Mouse (Mus musculus): ENCODE data around the gene Ace. TPM values are rescaled to one million over a fixed set of nuclear protein-coding genes. Genes with fewer than 3 reads are reported as not detected.

The Ace gene
- polyA plus RNA-seq, 1 experiment from 2014 or later: 2.1 TPM

- no peaks in the 10 kb centered on the region for H3K4me1 ChIP-seq (replicated peaks; ENCODE audit: control insufficient read depth, insufficient read depth)
- ATAC-seq (ENCODE audit: low FRiP score, low TSS enrichment) (no peak), DNase-seq (ENCODE audit: low spot score) (no peak)
- no peaks in the 10 kb centered on the region for H3K9me3 ChIP-seq (ENCODE audit: control insufficient read depth, low read length)
- H3K4me3 ChIP-seq (ENCODE audit: low read depth, low read length): no peak overlapping the region
- H3K9ac ChIP-seq (ENCODE audit: low read length): no peak overlapping the region
- H3K36me3 ChIP-seq (ENCODE audit: control insufficient read depth, insufficient read depth, low read length): no peaks in the 10 kb centered on the region
- H3K27me3 ChIP-seq (ENCODE audit: control insufficient read depth, insufficient read depth, low read length): no peaks in the 10 kb centered on the region
- WGBS: 19% methylated on average over 17 of the region's 17 CpGs
- H3K4me2 ChIP-seq (replicated peaks; ENCODE audit: low read depth): no peak overlapping the region
- TF ChIP-seq CTCF (IDR thresholded peaks at IDR 0.05; ENCODE audit: low read depth) (no peak), EP300 (optimal IDR thresholded peaks at IDR 0.05) (no peak)
- no peak overlapping the region for H3K27ac ChIP-seq (replicated peaks)
Observed at GRCm38 (mm10) chr11:105959355-105959754, 8.4 kb upstream of the Ace start.

- peak; percentile 39 for TF ChIP-seq CTCF (IDR thresholded peaks at IDR 0.05; ENCODE audit: low read depth)
- TF ChIP-seq EP300 (optimal IDR thresholded peaks at IDR 0.05): no peak
- H3K27ac ChIP-seq (replicated peaks): no peak overlapping the region
- H3K9me3 ChIP-seq (ENCODE audit: control insufficient read depth, low read length): no peaks in the 10 kb centered on the region
- no peak for ATAC-seq (ENCODE audit: low FRiP score, low TSS enrichment)
- H3K4me3 ChIP-seq (ENCODE audit: low read depth, low read length): no peak overlapping the region
- DNase-seq (ENCODE audit: low spot score): no peak
- H3K4me1 ChIP-seq (replicated peaks; ENCODE audit: control insufficient read depth, insufficient read depth): no peaks in the 10 kb centered on the region
- H3K4me2 ChIP-seq (replicated peaks; ENCODE audit: low read depth): no peak overlapping the region
- WGBS: 64% methylated on average over 5 of the region's 5 CpGs
- peaks cover 5% of the 10 kb centered on the region; the same call in 1 of the 2 replicates for H3K27me3 ChIP-seq (ENCODE audit: control insufficient read depth, insufficient read depth, low read length)
- no peaks in the 10 kb centered on the region for H3K36me3 ChIP-seq (ENCODE audit: control insufficient read depth, insufficient read depth, low read length)
- no peak overlapping the region for H3K9ac ChIP-seq (ENCODE audit: low read length)
Observed at GRCm38 (mm10) chr11:105964691-105965090, 3.1 kb upstream of the Ace start.

GRCm38 (mm10) chr11:105966288-105966687 is 1.5 kb upstream of the Ace start:
- Histone ChIP-seq H3K9me3 (ENCODE audit: control insufficient read depth, low read length) (no peaks in the 10 kb centered on the region), H3K9ac (ENCODE audit: low read length) (no peak overlapping the region), H3K4me1 (replicated peaks; ENCODE audit: control insufficient read depth, insufficient read depth) (no peaks in the 10 kb centered on the region), H3K36me3 (ENCODE audit: control insufficient read depth, insufficient read depth, low read length) (no peaks in the 10 kb centered on the region), H3K4me2 (replicated peaks; ENCODE audit: low read depth) (no peak overlapping the region), H3K4me3 (ENCODE audit: low read depth, low read length) (no peak overlapping the region), H3K27me3 (ENCODE audit: control insufficient read depth, insufficient read depth, low read length) (peaks cover 5% of the 10 kb centered on the region; the same call in 1 of the 2 replicates), H3K27ac (replicated peaks) (no peak overlapping the region)
- ATAC-seq (ENCODE audit: low FRiP score, low TSS enrichment) (no peak), DNase-seq (ENCODE audit: low spot score) (no peak)
- TF ChIP-seq CTCF (IDR thresholded peaks at IDR 0.05; ENCODE audit: low read depth): no peak
- no peak for TF ChIP-seq EP300 (optimal IDR thresholded peaks at IDR 0.05)
- WGBS: 76% methylated on average over 4 of the region's 4 CpGs

GRCm38 (mm10) chr11:105968948-105969347 is 1.2 kb downstream of the Ace start:
- ATAC-seq (ENCODE audit: low FRiP score, low TSS enrichment) (no peak), DNase-seq (ENCODE audit: low spot score) (no peak)
- H3K4me2 ChIP-seq (replicated peaks; ENCODE audit: low read depth): no peak overlapping the region
- no peaks in the 10 kb centered on the region for H3K4me1 ChIP-seq (replicated peaks; ENCODE audit: control insufficient read depth, insufficient read depth)
- H3K9ac ChIP-seq (ENCODE audit: low read length): no peak overlapping the region
- H3K27me3 ChIP-seq (ENCODE audit: control insufficient read depth, insufficient read depth, low read length): peaks cover 5% of the 10 kb centered on the region; the same call in 1 of the 2 replicates
- TF ChIP-seq CTCF (IDR thresholded peaks at IDR 0.05; ENCODE audit: low read depth) (no peak), EP300 (optimal IDR thresholded peaks at IDR 0.05) (no peak)
- H3K36me3 ChIP-seq (ENCODE audit: control insufficient read depth, insufficient read depth, low read length): no peaks in the 10 kb centered on the region
- no peak overlapping the region for H3K27ac ChIP-seq (replicated peaks)
- H3K9me3 ChIP-seq (ENCODE audit: control insufficient read depth, low read length): no peaks in the 10 kb centered on the region
- H3K4me3 ChIP-seq (ENCODE audit: low read depth, low read length): no peak overlapping the region
- 54% methylated on average over 10 of the region's 10 CpGs for WGBS

- H3K4me3 ChIP-seq (ENCODE audit: low read depth, low read length): no peak overlapping the region
- TF ChIP-seq CTCF (IDR thresholded peaks at IDR 0.05; ENCODE audit: low read depth): peak; percentile 82
- no peak for TF ChIP-seq EP300 (optimal IDR thresholded peaks at IDR 0.05)
- peaks cover 5% of the 10 kb centered on the region; the same call in 1 of the 2 replicates for H3K27me3 ChIP-seq (ENCODE audit: control insufficient read depth, insufficient read depth, low read length)
- H3K36me3 ChIP-seq (ENCODE audit: control insufficient read depth, insufficient read depth, low read length): no peaks in the 10 kb centered on the region
- no peak overlapping the region for H3K27ac ChIP-seq (replicated peaks)
- WGBS: 52% methylated on average over 1 of the region's 1 CpGs
- ATAC-seq (ENCODE audit: low FRiP score, low TSS enrichment): peak; percentile 66
- no peak overlapping the region for H3K4me2 ChIP-seq (replicated peaks; ENCODE audit: low read depth)
- DNase-seq (ENCODE audit: low spot score): peak; percentile 76
- no peaks in the 10 kb centered on the region for H3K4me1 ChIP-seq (replicated peaks; ENCODE audit: control insufficient read depth, insufficient read depth)
- no peak overlapping the region for H3K9ac ChIP-seq (ENCODE audit: low read length)
- H3K9me3 ChIP-seq (ENCODE audit: control insufficient read depth, low read length): no peaks in the 10 kb centered on the region
Observed at GRCm38 (mm10) chr11:105969516-105969915, 1.8 kb downstream of the Ace start.

- H3K27me3 ChIP-seq (ENCODE audit: control insufficient read depth, insufficient read depth, low read length): no peaks in the 10 kb centered on the region
- H3K36me3 ChIP-seq (ENCODE audit: control insufficient read depth, insufficient read depth, low read length): no peaks in the 10 kb centered on the region
- no peak overlapping the region for H3K27ac ChIP-seq (replicated peaks)
- DNase-seq (ENCODE audit: low spot score) (no peak), ATAC-seq (ENCODE audit: low FRiP score, low TSS enrichment) (no peak)
- no peak overlapping the region for H3K9ac ChIP-seq (ENCODE audit: low read length)
- H3K9me3 ChIP-seq (ENCODE audit: control insufficient read depth, low read length): no peaks in the 10 kb centered on the region
- 89% methylated on average over 6 of the region's 6 CpGs for WGBS
- no peak overlapping the region for H3K4me3 ChIP-seq (ENCODE audit: low read depth, low read length)
- no peaks in the 10 kb centered on the region for H3K4me1 ChIP-seq (replicated peaks; ENCODE audit: control insufficient read depth, insufficient read depth)
- no peak for TF ChIP-seq EP300 (optimal IDR thresholded peaks at IDR 0.05)
- TF ChIP-seq CTCF (IDR thresholded peaks at IDR 0.05; ENCODE audit: low read depth): no peak
- no peak overlapping the region for H3K4me2 ChIP-seq (replicated peaks; ENCODE audit: low read depth)
Observed at GRCm38 (mm10) chr11:105974593-105974992, 6.8 kb downstream of the Ace start.
